Mouse (Mus musculus): Measurements from ENCODE around the gene Tmem62. TPM values are rescaled to one million over a fixed set of nuclear protein-coding genes. Genes with fewer than 3 reads are reported as not detected.
"Not testable (repeated sequence)": the region's sequence is repeated elsewhere in the genome, so short reads cannot be mapped to it uniquely, and the experiment has no call there.

Tmem62 gene
- polyA plus RNA-seq, 1 experiment from 2014 or later: 19.5 TPM

- ChIA-PET POLR2A (interaction anchor here (0.6 kb wide), 1 partner anchor 237 kb away, joined by 3 read pairs; no protein-coding TSS in a partner anchor), CTCF (no interaction called here)
- in situ Hi-C loops (cut with MboI; ENCODE audit: low pct_unique_long_range_greater_than_20kb): no loop called here
- no peak for TF ChIP-seq CTCF (IDR thresholded peaks at IDR 0.05)
- DNase-seq (ENCODE audit: low read depth, low spot score) (no peak), ATAC-seq (no peak)
- no peaks in the 10 kb centered on the region for H3K27me3 ChIP-seq
Observed at GRCm38 (mm10) chr2:120991196-120991595, 14.4 kb downstream of the Tmem62 start.

DNA sequence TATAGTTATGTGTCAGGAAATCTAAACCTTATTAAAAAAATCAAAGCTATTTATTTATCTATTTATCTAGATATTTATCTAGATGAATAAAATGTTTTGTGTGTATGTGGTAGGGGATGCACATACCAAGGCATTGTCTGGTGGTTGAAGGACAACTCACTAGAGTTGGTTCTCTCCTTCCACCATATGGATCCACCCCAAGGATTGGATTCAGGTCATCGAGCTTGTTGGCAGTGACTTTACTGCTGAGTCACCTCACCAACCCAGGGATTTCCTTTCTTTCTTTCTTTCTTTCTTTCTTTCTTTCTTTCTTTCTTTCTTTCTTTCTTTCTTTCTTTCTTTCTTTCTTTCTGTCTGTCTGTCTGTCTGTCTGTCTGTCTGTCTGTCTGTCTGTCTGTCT, 19.8 kb downstream of the Tmem62 start:
- in situ Hi-C loops (cut with MboI; ENCODE audit: low pct_unique_long_range_greater_than_20kb); H3K27me3 ChIP-seq; DNase-seq (ENCODE audit: low read depth, low spot score); POLR2A ChIA-PET; ATAC-seq; CTCF ChIA-PET: not testable (repeated sequence)

DNA sequence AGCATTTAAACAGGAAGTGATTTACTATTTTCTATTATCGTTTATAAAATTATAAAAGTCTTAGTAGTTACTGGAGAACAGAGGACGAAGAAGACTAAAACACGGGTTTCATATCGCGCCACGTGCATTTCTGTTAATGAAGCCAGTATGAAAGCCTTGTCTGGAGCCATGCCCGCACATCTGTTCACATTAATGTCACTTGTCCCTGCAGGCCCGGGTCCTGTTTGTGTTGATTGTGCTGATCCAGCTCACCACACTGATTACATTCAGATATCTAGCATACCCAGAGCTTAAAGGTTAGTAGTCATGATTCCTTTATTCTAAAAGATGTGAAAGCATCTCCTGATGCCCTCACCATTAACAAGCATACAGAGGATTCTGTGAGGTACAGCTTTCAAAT, 22.0 kb downstream of the Tmem62 start:
- in situ Hi-C loops (cut with MboI; ENCODE audit: low pct_unique_long_range_greater_than_20kb): no loop called here
- no peaks in the 10 kb centered on the region for H3K27me3 ChIP-seq

GRCm38 (mm10) chr2:121003586-121003985, 26.8 kb downstream of the Tmem62 start:
- in situ Hi-C loops (cut with MboI; ENCODE audit: low pct_unique_long_range_greater_than_20kb): no loop called here
- POLR2A ChIA-PET: no interaction called here
- CTCF ChIA-PET: no interaction called here
- DNase-seq (ENCODE audit: low read depth, low spot score) (no peak), ATAC-seq (no peak)
- TF ChIP-seq CTCF (IDR thresholded peaks at IDR 0.05): peak; percentile 55
- H3K27me3 ChIP-seq: no peaks in the 10 kb centered on the region

More for the DNA sequence above, 22.0 kb downstream of the Tmem62 start:
- TF ChIP-seq CTCF (IDR thresholded peaks at IDR 0.05): no peak
- no peak for DNase-seq (ENCODE audit: low read depth, low spot score)
- no peak for ATAC-seq
- ChIA-PET CTCF (no interaction called here), POLR2A (no interaction called here)

DNA sequence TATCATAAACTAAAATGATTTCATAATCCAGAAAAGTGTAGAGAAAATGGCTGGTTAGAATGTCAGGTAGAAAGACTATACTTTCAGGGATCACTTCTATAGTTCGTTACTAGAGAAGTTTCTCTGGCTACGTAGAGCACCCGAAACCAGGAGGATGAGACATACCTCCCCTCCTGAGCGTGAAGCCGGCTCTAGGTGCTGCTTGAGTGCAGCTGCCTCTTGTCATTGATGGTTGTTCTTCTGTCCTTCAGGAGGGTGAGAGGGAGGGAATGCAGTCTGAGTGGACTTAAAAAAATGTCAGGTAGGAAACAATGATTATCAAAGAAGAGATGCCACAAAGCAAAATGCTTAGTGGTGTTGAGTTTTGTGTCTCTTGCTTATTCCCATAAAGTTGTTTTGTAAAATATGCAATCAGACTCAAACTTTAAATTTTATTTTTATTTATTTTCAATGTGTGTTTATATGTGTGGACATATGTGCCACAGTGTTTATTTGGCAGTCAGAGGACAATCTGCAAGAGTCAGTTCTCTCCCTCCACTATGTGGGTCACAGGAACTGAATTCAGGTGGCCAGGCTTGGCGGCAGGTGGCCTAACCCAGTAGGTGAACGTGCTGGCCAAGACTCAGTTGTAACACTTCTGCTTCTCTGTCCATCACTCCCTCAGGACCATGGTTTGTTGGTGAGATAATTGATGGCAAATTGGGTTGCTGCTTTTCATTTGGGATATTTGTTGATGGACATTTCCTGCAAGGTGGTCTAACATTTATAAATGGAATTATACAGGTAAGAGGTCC, 27.4 kb downstream of the Tmem62 start:
- DNase-seq (ENCODE audit: low read depth, low spot score): no peak
- ATAC-seq: no peak

DNA sequence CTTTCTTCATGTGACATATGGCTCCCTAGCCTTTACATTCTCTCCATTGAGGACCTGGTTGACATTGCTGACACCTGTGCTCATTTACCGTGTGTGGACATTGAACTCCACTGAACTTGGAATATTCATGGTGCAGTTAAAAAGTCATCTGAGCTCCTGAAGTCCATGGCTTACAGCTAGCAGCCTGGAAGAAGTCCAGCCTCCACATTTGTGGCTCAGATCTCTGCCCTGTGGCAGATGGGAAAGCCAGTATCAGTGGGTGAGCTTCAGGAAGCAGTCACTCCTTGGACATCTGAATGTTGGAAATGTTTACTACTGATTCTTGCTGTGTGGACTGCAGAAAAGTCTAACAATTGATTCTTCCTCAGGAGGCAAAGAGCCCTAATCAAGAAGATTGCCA, 30.2 kb downstream of the Tmem62 start:
- no peaks in the 10 kb centered on the region for H3K27me3 ChIP-seq
- ChIA-PET CTCF (interaction anchor here (1.2 kb wide), 1 partner anchor 48 kb away, joined by 3 read pairs; no protein-coding TSS in a partner anchor), POLR2A (interaction anchor here (0.6 kb wide), 1 partner anchor 53 kb away, joined by 4 read pairs; no protein-coding TSS in a partner anchor)
- in situ Hi-C loops (cut with MboI; ENCODE audit: low pct_unique_long_range_greater_than_20kb): no loop called here
- ATAC-seq (no peak), DNase-seq (ENCODE audit: low read depth, low spot score) (no peak)
- TF ChIP-seq CTCF (IDR thresholded peaks at IDR 0.05): no peak

More for the DNA sequence above, 27.4 kb downstream of the Tmem62 start:
- no peaks in the 10 kb centered on the region for H3K27me3 ChIP-seq
- no peak for TF ChIP-seq CTCF (IDR thresholded peaks at IDR 0.05)
- ChIA-PET CTCF (no interaction called here), POLR2A (no interaction called here)
- in situ Hi-C loops (cut with MboI; ENCODE audit: low pct_unique_long_range_greater_than_20kb): no loop called here

DNA sequence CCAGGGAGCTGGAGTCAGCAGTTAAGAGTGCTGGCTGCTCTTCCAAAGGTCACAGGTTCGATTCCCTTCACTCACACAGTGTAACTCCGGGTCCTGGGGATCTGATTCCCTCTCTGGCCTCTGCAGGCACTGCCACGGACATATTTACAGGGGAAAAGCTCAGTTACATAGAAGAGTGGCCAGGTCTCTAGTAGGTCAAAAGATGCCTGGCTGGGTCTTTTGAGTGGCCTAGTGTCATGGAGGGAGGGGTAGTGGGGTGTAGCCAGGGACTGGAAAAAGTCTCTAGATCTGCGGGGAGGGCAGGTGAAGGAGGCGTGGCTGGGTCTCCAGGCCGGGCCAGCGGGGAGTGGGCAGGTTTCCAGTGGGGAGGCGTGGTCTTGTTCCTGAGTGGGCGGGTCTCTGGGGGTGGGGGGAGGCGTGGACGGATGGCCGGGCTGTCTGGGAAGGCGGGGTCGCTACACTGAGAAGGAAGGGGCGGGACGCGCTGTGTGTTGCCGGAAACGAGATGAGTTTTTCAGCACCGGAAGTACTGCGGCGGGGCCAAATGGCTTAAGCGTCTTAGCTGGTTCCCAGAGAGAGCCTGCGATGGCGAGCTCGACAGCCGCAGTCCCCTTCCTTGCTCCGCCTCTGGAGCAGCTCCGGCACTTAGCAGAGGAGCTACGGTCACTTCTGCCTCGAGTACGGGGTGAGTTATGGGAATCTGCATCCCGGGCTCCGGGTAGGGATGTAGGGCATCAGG, 31.3 kb downstream of the Tmem62 start, which contains the start of gene Ccndbp1:
Gene Ccndbp1 (plus strand): TSS at position 479 of the 739 bp plus-strand sequence.
- in situ Hi-C loops (cut with MboI; ENCODE audit: low pct_unique_long_range_greater_than_20kb): no loop called here
- CTCF ChIA-PET: no interaction called here
- no peak for TF ChIP-seq CTCF (IDR thresholded peaks at IDR 0.05)
- H3K27me3 ChIP-seq: no peaks in the 10 kb centered on the region
- peak; percentile 80 for ATAC-seq
- POLR2A ChIA-PET: no interaction called here
- DNase-seq (ENCODE audit: low read depth, low spot score): peak; percentile 66

GRCm38 (mm10) chr2:121008664-121009007, 31.8 kb downstream of the Tmem62 start:
- POLR2A ChIA-PET: no interaction called here
- H3K27me3 ChIP-seq: no peaks in the 10 kb centered on the region
- ATAC-seq (peak; percentile 22), DNase-seq (ENCODE audit: low read depth, low spot score) (no peak)
- CTCF ChIA-PET: no interaction called here
- in situ Hi-C loops (cut with MboI; ENCODE audit: low pct_unique_long_range_greater_than_20kb): no loop called here
- TF ChIP-seq CTCF (IDR thresholded peaks at IDR 0.05): no peak

- ChIA-PET POLR2A (no interaction called here), CTCF (no interaction called here)
- ATAC-seq (no peak), DNase-seq (ENCODE audit: low read depth, low spot score) (no peak)
- TF ChIP-seq CTCF (IDR thresholded peaks at IDR 0.05): no peak
- H3K27me3 ChIP-seq: no peaks in the 10 kb centered on the region
- in situ Hi-C loops (cut with MboI; ENCODE audit: low pct_unique_long_range_greater_than_20kb): no loop called here
Observed at GRCm38 (mm10) chr2:121009071-121009677, 32.4 kb downstream of the Tmem62 start.

- no peak for ATAC-seq
- no peak for DNase-seq (ENCODE audit: low read depth, low spot score)
- in situ Hi-C loops (cut with MboI; ENCODE audit: low pct_unique_long_range_greater_than_20kb): no loop called here
Observed at GRCm38 (mm10) chr2:121012676-121013075, 35.9 kb downstream of the Tmem62 start.

GRCm38 (mm10) chr2:121015507-121015906, 38.7 kb downstream of the Tmem62 start:
- in situ Hi-C loops (cut with MboI; ENCODE audit: low pct_unique_long_range_greater_than_20kb): no loop called here
- POLR2A ChIA-PET: no interaction called here

More at GRCm38 (mm10) chr2:121012676-121013075, 35.9 kb downstream of the Tmem62 start:
- no peaks in the 10 kb centered on the region for H3K27me3 ChIP-seq
- TF ChIP-seq CTCF (IDR thresholded peaks at IDR 0.05): no peak
- ChIA-PET CTCF (no interaction called here), POLR2A (no interaction called here)

More at GRCm38 (mm10) chr2:121015507-121015906, 38.7 kb downstream of the Tmem62 start:
- CTCF ChIA-PET: no interaction called here
- TF ChIP-seq CTCF (IDR thresholded peaks at IDR 0.05): no peak
- no peak for DNase-seq (ENCODE audit: low read depth, low spot score)
- ATAC-seq: no peak
- no peaks in the 10 kb centered on the region for H3K27me3 ChIP-seq
